Mouse (Mus musculus) adrenal gland (tissue): ENCODE data around the gene Gnptab.

Experiments used
- intact Hi-C: fragments of 180-260 bp; cut with DNase I; formaldehyde crosslinking; loops from one replicate; pipeline ENCODE4 v1.15.1; 2025

The Gnptab gene

DNA sequence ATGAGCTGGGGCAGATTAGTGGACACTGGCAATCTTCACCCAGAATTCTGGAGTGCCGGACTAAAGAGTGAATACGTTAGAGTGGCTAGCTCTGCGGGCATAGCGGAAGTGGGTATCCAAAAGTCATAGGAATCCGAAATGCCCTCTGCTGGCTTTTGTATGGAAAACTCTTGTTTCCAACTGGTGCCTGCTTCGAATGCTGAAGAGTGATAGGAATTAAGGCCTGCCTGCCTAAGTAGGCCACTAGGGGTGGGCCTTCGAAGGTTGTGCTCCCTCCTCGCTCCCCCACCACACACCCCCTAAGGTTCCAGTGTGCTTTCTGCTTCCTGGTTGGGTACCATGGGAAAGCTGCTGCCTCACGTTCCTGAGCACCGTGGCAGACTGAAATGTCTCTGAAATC lies 3.9 kb upstream of the Gnptab start:
- intact Hi-C loops: loop anchor here (2.0 to 10.0 kb wide), 3 partner anchors 52 to 352 kb away; no protein-coding TSS in a partner anchor

DNA sequence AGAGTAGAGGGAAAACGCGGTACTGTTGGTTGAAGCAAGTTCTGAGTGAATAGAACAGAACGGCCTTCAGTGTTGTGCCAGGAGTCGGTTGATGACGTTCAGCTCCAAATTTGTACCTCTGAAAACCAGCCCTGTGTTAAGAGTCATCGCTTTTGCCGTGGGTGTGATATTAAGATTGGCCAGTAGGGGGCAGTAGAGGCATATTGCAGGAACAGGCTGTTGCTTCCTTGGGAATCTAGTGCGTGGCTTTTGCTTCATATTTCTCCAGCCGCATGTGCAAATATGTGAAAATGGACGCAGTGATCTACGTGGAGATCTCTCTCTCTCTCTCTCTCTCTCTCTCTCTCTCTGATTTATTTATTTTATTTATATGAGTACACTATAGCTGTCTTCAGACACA lies 2.2 kb upstream of the Gnptab start:
- intact Hi-C loops: loop anchor here (2.0 to 10.0 kb wide), 3 partner anchors 138 to 351 kb away; no protein-coding TSS in a partner anchor

DNA sequence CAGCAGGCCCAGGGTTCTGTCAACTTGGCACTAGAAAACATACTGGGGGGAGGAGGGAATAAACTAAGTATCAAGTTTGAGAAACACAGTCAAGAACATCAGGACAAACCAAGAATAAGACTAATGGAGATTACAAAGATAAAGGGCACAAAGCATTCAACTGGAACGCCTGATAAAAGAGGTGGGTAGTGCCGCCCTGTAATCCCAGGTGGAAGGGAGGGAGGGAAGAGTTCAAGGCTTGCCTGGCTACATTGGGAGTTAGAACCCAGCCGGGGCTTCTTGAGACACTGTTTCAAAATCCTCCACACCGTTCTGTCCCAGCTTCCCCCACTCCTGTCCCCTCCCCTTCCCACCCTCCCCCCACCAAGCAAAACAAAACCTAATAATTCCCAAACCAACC lies 1.3 kb upstream of the Gnptab start:
- intact Hi-C loops: loop anchor here (2.0 to 10.0 kb wide), 3 partner anchors 137 to 350 kb away; no protein-coding TSS in a partner anchor

DNA sequence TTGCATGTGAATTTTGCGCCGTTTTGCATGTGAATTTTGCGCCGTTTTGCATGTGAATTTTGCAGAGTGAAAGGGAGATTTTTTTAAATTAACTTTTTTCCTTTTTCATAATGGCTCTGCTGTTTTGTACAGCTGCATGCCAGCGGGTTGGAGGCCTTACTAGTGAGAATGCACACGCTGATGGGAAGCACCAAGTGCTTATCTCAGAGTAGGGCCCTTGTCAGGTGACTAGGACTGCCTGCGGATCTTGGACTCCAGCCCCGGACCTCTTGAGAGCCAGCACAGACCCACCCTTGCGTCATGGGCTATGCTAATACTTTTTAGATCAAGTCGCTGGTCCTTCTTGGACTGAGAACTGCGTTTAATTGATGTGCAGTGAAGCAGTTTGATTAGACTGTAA lies 1.1 kb downstream of the Gnptab start:
- intact Hi-C loops: no loop called here

DNA sequence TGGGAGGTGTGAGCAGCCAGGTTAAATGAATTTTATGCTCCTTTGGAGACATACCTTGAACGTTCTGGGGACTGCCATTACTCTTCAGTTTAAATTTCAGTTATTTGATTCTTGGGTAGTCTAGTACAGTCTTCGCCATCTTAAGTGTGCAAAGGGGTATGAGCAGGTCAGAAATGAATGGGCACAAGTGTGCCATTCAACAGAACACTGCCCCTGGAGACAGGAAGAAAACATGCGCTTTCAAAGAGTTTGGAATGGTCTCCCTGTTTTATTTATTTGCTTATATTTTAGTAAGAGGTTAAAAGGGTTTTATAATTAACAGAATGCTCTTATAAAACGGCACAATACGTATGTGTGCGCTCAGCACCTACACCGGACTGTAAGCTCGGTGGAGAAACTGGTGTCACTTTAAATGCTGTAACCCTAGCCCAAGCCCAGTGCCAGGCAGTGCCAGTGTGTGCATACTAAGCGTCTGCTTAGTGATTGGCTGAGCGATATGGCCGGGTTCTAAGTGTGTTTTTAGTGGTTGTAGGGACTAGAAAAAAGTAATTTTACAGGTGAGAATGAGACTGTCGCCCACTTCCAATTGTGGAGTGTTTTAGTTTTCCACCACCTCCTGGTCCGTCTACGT lies 1.6 kb downstream of the Gnptab start:
- intact Hi-C loops: no loop called here

DNA sequence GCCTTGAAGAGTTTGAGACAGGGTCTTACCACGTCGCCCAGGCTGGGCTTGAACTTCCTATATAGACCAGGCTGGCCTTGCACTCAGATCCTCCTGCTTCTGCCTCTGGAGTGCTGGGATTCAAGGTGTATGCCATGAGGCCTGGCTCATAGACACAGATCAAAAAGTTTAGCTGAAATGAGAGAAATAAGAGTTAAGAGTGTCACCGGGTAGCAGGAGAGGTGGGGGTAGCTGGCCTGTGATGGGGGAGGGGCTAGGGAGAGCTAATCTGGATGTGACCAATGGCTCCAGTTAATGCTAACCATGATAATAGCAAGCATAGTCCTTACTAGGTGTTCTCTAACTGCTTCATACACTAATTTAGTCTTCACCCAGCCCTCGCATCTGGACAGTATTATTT lies 2.4 kb downstream of the Gnptab start:
- intact Hi-C loops: no loop called here

DNA sequence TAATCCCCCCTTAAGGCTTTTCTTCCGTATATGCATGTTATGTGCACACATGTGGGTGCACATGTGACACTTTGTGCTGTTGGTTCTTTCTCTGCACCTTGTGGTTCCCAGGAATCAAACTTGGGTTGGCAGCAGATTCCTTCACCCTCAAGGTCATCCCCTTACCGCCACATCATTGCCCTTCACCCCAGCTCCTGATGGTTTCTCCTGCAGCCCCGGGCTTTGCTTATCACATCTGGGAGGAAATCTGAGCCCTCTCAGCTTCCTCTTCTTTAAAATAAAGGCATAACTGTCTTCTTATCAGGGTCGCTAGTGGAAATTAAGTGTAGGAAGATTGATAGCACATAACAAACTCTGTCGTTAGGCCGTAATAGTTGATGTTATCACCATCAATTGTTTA lies 3.1 kb downstream of the Gnptab start:
- intact Hi-C loops: no loop called here

DNA sequence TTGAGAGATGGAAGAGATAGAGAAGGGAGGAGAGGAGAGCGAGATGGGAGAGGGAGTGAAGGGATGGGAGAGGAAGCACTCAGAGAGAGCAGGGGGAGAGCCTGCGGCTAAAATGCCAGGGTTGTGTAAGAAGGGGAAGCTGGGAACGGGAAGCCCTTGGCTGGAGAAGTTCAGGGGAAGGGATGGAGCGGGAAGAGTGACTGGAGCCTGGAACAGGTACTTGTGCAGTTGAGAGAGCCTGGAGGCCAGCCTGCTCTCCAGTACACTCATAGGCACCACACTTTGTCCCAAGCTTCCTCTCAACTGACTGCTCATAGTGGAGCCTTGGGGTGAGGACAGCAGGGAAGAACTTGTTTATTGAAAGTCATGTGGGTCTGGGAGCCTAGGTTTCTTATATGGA lies 4.5 kb downstream of the Gnptab start:
- intact Hi-C loops: no loop called here

DNA sequence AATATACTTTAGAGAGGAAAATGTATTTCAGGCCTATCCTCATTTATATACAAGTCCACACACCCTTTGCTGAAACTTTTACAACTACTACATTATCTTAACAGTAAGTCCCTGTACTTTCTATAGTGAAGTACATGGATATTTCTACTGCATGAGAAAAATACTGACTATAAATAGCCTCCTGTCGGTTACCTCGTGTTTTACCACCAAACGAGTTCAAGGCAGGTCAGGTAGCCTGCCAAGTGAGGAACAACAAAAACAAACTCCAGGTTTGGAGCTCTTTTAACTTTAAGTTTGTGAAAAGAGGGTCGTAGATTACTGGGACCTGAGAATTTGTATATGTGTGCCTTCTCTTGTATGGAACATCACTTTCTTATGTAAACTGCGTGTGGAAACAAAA lies 5.1 kb downstream of the Gnptab start:
- intact Hi-C loops: no loop called here

DNA sequence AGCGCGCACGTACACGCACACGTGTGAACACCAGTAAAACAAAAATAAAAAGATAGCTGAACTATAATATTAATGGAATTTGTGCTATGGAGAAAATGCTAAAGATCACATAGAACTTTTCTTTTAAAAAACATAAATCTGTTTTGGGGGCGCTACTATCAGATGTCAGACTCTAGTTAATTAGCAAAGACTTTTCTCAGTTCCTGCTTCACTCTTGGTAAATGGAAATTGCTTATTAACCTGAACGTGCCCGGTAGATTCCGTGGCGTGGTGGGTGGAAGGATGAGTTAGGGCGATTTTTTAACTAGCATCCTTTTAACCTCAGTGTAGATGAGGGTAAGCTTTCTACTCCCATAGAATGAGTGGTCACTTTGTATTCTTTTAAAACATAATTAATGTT lies 6.4 kb downstream of the Gnptab start:
- intact Hi-C loops: no loop called here

DNA sequence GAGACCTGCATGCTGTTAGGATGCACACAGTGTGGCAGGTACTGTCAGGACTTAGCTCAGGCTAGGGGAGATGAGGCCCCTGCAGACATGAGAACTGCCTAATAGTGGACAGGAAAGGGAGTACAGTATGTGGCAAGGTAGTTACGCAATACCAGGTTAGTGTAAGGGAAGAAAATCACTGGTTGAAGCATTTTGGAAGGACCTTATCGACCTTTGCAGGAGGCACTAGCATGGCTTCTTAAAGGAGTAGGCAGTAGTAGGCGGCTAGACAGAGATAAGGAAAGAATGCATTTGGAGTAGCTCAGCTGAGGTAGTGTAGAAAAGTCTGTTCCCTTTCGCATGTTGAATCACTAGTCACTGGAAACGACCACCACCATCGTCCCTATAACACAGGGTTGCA lies 6.8 kb downstream of the Gnptab start:
- intact Hi-C loops: no loop called here

DNA sequence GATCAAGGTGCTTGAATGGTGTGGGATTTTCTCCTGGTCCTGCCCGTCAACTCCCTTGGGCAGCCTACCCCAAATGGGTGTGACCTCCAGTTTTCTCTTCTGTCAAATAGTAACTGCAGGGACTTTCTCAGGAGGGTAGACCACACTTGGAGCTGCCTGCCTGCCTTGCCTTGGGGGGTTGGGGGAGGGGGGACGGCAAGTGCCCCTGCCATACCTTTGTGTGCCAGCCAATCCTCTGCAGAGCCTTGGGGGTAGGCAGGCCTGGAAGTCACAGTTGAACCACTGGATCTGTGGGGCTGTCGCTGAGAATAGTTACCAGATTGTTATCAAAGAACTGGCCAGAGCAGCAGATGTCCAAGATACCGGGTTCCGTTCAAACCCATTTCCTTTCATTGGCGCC lies 7.3 kb downstream of the Gnptab start:
- intact Hi-C loops: no loop called here

DNA sequence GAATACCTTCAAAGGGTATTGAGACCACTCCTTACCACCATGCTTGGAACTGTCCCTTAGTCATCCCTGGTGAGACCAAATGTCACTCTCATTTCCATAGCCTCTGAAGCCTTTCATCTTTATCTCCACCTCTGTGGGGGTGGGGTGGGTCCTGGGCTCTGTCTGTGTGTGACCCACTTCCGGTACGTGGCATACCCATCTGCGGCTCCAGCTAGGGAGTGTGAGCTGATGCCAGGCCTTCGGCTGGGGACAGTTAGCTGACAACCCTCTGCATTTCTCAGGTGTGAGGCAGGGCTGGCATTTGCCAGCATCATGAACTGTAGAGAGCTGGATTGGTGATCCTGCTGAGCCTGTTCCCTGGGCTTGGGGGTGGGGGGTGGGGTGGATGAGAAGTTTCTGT lies 10.6 kb downstream of the Gnptab start:
- intact Hi-C loops: no loop called here

DNA sequence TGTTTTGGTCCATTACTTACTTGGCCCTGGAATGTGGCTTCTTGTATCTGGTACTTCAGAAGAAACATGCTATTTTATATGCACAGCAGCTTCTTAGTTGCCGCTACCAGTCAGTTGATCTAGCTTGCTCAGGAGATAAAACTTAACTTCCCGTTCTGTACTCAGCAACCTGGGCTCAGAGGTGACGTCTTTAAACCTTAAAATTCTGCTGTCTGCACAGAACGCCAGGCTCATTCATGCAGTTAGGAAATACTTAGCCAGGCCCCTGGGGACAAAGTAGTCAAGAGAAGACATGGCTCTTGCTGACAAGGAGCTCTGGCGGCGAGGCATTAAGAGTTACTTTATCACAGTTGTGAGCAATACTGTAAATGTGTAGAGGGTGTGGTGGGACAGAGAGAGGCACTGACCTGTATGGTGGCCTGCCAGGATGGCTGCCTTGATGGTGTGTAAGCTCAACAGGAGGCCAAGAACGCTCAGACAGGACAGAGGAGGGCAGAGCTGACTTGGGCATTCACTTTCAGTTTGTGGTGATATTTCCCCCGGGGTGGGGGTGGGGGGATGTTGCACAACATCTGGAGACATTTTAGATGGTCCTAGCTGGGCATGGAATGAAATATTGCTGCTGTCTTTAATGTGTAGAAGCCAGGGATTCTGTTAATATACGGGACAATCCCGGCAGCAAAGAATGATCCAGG lies 11.3 kb downstream of the Gnptab start:
- intact Hi-C loops: no loop called here

DNA sequence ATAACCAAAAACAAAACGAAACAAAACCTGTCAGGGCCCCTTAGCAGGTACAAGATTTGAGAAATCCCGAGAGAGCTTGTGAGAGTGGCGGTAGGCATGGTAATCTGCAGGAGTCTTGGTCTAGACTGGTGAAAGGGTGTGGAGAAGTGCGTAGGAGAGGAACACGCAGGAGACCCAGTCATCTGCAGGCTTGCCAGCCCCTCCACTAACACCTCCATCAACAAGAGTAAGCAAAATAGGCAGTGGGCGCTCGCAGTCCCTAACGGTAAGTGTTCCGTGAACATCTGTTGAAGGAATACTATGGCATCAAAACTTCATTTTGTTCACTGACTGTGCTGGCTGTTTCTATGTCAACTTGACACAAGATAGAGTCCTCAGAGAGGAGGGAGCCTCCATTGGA lies 12.6 kb downstream of the Gnptab start:
- intact Hi-C loops: no loop called here

DNA sequence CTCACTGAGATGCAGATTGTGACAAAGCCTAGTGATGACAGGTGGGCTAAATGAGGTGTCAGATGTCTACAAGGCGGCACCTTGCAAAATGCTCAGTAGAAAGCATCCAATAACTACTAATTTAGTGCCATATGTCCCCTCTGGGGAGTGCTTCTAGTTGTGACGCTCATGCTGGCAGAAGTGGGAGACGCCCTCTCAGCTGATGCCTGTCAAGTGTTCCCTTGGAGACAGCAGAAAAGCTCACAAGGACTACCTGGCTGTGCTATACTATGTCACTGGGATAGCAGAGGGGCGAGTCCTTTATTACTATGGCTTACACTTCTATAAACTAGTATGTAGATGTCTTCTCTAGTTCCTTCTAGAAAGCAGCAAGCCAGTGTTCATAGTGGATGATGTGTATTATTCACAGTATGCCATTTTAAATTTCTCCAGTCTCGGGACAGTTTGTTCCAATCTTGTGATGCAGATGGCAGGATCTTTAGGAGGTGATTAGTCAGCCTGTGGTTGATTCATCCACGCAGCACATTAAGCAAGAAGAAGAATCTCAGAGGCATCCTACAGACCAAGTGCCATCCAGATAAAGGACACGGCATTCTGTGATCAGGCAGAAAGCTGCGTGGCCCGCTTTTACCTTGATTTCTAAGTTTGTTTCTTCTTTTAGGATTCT lies 13.4 kb downstream of the Gnptab start:
- intact Hi-C loops: no loop called here

DNA sequence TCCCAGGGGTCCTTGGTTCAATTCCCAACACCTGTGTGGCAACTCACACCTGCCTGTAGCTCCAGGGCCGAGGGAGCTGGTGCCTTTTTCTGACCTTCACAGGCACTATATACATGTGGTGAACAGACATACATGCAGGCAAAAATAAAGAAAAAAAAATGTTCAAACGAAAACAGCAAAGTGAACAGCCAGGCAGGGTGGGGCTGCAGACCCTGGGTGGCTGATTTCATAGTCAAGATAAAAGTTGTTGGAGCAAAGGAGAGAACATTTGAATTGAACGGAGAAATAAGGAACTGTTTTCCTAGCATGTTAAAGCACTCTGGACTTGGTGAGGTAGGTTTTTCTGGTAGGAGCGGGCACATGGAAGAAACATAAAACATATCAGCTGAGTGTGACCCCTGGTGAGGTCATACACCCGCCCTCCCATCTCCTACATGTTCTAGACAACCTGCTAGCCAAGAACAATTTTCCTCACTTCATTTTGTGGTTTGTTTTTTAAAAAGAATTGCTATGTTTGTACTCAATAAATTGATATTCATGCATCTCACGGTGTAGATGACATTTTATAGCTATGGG lies 19.8 kb downstream of the Gnptab start:
- intact Hi-C loops: no loop called here

DNA sequence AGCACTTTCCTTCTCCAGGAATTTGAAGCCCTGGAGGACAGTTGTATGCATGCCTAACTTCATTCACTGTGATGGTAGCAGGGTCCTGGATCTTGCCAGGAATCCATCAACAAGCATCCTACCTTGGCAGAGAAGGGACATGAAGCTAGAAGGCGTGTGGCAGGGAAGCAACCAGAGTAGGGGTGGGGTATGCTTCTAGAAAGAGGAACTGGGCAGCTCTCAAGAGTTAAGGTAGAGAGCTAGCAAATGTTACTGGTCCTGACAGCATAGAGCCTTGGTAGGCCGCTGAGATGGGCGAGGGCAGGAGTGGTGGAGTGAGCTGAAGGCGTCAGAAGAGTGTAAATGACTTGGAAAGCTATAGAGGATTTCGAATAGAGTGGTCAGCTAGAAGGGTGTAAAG lies 20.3 kb downstream of the Gnptab start:
- intact Hi-C loops: no loop called here

DNA sequence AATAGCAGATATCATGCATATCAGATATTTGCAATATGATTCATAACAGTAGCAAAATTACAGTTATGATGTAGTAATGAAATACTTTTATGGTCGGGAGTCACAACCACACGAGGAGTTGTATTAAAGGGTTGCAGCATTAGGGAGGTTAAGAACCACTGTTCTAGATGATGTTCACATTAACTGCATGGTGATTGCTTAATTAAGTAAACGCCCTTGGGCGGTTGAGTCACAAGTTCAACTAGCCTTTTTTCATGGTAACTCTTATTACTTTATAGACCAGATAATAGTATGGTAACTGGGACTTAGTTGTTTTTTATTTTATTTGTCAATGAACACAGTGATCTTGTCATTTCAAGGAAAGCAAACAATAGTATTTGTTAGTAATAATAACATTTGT lies 24.1 kb downstream of the Gnptab start:
- intact Hi-C loops: no loop called here

DNA sequence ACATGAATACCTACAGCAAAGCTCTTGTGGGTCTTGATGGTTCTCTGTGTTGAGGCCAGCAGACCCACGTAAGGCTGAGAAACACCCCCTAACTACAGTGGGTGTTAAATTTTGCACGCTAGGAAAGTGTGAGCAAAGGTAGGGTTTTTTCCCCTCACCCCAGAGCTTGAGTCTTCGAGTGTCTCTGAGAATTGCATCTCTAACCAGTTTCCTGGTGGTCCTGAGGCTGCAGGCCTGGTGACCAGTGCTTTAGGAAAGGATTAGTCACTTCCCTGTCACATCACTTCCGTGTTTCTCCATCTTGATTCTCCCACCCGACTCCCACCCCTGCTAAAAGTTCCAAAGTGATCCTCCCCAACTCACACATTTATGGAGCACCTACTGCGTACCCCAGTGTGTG lies 25.3 kb downstream of the Gnptab start:
- intact Hi-C loops: no loop called here

DNA sequence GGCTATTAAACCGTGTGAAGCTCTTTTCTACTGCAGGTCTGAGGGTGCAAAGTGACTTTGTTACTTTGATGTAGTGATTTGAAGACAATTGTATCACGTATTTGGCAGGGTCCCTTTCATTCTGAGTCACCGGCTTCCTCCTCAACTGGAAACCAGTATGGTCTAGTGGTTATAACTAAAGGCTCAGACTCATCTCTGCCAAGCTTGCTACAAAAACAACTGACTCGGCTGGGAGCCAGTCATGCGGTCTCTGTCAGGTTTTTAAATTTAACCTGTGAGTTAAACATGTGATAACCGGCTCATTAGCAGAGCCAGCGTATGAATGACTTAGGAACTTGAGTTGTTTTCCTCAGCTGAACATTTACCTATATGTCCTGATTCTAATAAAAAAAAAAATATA lies 26.9 kb downstream of the Gnptab start:
- intact Hi-C loops: no loop called here

DNA sequence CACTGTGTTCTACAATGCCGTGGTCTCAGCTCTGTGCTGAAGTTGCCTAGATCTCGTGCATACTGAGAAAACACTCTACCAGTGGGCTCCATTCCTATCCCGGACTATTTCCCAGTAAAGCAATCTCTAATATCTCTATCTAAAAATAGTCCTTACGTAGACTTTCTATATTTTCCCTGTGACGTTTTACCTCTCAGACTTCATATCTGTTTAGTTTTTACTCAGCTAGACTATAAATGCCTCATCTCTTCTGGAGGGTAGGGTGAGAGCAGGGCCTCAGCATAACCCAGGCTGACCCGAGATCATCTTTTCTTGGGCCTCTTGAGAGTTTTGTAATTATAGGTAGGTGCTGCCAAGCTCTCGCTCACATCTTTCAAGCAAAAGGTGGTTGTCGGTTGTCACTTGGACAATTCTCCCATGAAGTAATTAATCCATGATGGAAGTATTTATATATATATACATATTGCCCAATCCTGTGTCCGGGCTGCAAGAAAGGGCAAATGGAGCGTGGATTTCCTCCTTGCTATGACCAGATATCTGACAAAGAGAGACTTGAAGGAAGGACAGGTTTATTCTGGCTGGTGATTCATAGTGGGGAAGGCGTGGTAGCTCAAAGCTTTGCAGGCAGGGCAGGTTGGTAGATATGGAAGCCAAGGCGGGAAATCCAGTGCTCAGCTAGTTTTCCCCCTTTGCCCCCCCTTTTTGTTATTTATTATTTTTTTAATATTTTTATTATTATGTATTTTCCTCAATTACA lies 29.1 kb downstream of the Gnptab start:
- intact Hi-C loops: no loop called here
